Mouse (Mus musculus) MEL (cell line): ENCODE data around the gene Tshr. TPM values are rescaled to one million over a fixed set of nuclear protein-coding genes. Genes with fewer than 3 reads are reported as not detected.
A peak's percentile ranks its signal among the peaks of the same experiment; 100 is the strongest.

Experiments
- DNase-seq: peaks from one replicate; pipeline ENCODE4 v3.0.0; 2011; ENCODE audit warnings: low read depth, low spot score
- H3K27ac ChIP-seq: 2 replicates; pipeline ENCODE4 v1.5.1; 2012; ENCODE audit warnings: low read depth, mild to moderate bottlenecking, control low read depth, low read length, moderate library complexity; ENCODE audit not compliant: control insufficient read depth
- H3K27me3 ChIP-seq, 2 experiments: fragments of 150-350 bp in 1 of 2; sonication (generic) in 1 of 2; 2 replicates each; pipeline ENCODE4 v1.6.1; 2012; ENCODE audit warnings: low read length in 2 of 2, mild to moderate bottlenecking in 2 of 2, improper control_type of control experiment in 1 of 2, moderate library complexity in 1 of 2; ENCODE audit not compliant: insufficient read depth in 2 of 2, control insufficient read depth in 1 of 2
- H3K36me3 ChIP-seq, 2 experiments: 2 replicates each; pipeline ENCODE4 v1.6.1; 2012 to 2014; ENCODE audit warnings: low read length in 2 of 2, improper control_type of control experiment in 1 of 2, inconsistent platforms in 1 of 2, mild to moderate bottlenecking in 1 of 2; ENCODE audit not compliant: insufficient read depth in 2 of 2, control insufficient read depth in 1 of 2
- H3K4me1 ChIP-seq, 2 experiments: fragments of 150-350 bp in 1 of 2; sonication (generic) in 1 of 2; 2 replicates each; pipeline ENCODE4 v1.6.1; 2012; ENCODE audit warnings: low read length in 2 of 2, improper control_type of control experiment in 1 of 2, mild to moderate bottlenecking in 1 of 2; ENCODE audit not compliant: insufficient read depth in 2 of 2, control insufficient read depth in 1 of 2
- H3K4me3 ChIP-seq, 2 experiments: fragments of 150-350 bp in 1 of 2; sonication (generic) in 1 of 2; 2 replicates each; pipeline ENCODE4 v1.5.1; 2012; ENCODE audit warnings: low read depth in 2 of 2, low read length in 2 of 2, mild to moderate bottlenecking in 2 of 2, moderate library complexity in 2 of 2, control low read depth in 1 of 2, improper control_type of control experiment in 1 of 2; ENCODE audit not compliant: control insufficient read depth in 1 of 2, insufficient read depth in 1 of 2
- H3K79me2 ChIP-seq: 2 replicates; pipeline ENCODE4 v1.6.1; 2012; ENCODE audit warnings: mild to moderate bottlenecking, low read length, moderate library complexity; ENCODE audit not compliant: control insufficient read depth, poor library complexity, insufficient read depth
- H3K9ac ChIP-seq: 2 replicates; pipeline ENCODE4 v1.6.1; 2012; ENCODE audit warnings: low read depth, mild to moderate bottlenecking, control low read depth, low read length, moderate library complexity; ENCODE audit not compliant: control insufficient read depth, poor library complexity, severe bottlenecking
- H3K9me3 ChIP-seq: fragments of 150-350 bp; sonication (generic); replicated peaks from 2 replicates; pipeline ENCODE4 v1.6.1; 2012; ENCODE audit warnings: mild to moderate bottlenecking, low read length, improper control_type of control experiment, moderate library complexity; ENCODE audit not compliant: insufficient read depth
- CHD1 ChIP-seq: IDR thresholded peaks from 2 replicates; pipeline ENCODE4 v1.6.1; 2012; ENCODE audit warnings: low read depth, mild to moderate bottlenecking, inconsistent platforms, low read length, improper control_type of control experiment
- ELF1 ChIP-seq: IDR thresholded peaks from 2 replicates; pipeline ENCODE4 v1.6.1; 2014; ENCODE audit warnings: low read depth, mild to moderate bottlenecking, inconsistent platforms, low read length, improper control_type of control experiment, moderate library complexity
- EP300 ChIP-seq, 2 experiments: IDR thresholded peaks; 2 replicates each; pipeline ENCODE4 v1.6.1; 2011; ENCODE audit warnings: improper control_type of control experiment in 2 of 2, low read length in 2 of 2, low read depth in 1 of 2, mild to moderate bottlenecking in 1 of 2
- ETS1 ChIP-seq: IDR thresholded peaks from 2 replicates; pipeline ENCODE4 v1.6.1; 2012; ENCODE audit warnings: low read depth, mild to moderate bottlenecking, inconsistent platforms, low read length, improper control_type of control experiment, moderate library complexity
- GATA1 ChIP-seq: IDR thresholded peaks from 2 replicates; pipeline ENCODE4 v1.6.1; 2011; ENCODE audit warnings: low read depth, low read length, improper control_type of control experiment
- HCFC1 ChIP-seq: IDR thresholded peaks from 2 replicates; pipeline ENCODE4 v1.6.1; 2012; ENCODE audit warnings: low read depth, mild to moderate bottlenecking, inconsistent platforms, low read length, improper control_type of control experiment, moderate library complexity
- JUND ChIP-seq: IDR thresholded peaks from 2 replicates; pipeline ENCODE4 v1.6.1; 2011; ENCODE audit warnings: low read depth, mild to moderate bottlenecking, improper control_type of control experiment, low read length
- KAT2A ChIP-seq: conservative IDR thresholded peaks from 2 replicates; pipeline ENCODE4 v1.6.1; 2012; ENCODE audit warnings: low read depth, low read length, improper control_type of control experiment, inconsistent platforms
- MAFK ChIP-seq: IDR thresholded peaks from 2 replicates; pipeline ENCODE4 v1.6.1; 2011; ENCODE audit warnings: low read depth, mild to moderate bottlenecking, low read length, improper control_type of control experiment, borderline replicate concordance
- MAZ ChIP-seq: IDR thresholded peaks from 2 replicates; pipeline ENCODE4 v1.6.1; 2012; ENCODE audit warnings: low read depth, mild to moderate bottlenecking, inconsistent platforms, low read length, improper control_type of control experiment
- MEF2A ChIP-seq: IDR thresholded peaks from 2 replicates; pipeline ENCODE4 v1.6.1; 2014; ENCODE audit warnings: low read depth, mild to moderate bottlenecking, inconsistent platforms, low read length, improper control_type of control experiment; ENCODE audit not compliant: poor library complexity, insufficient replicate concordance, severe bottlenecking; ENCODE audit errors: extremely low read depth
- MXI1 ChIP-seq: IDR thresholded peaks from 2 replicates; pipeline ENCODE4 v1.6.1; 2011; ENCODE audit warnings: mild to moderate bottlenecking, low read depth, low read length, improper control_type of control experiment
- MYB ChIP-seq: IDR thresholded peaks from 2 replicates; pipeline ENCODE4 v1.6.1; 2011; ENCODE audit warnings: mild to moderate bottlenecking, low read depth, low read length, improper control_type of control experiment
- MYC ChIP-seq: IDR thresholded peaks from 2 replicates; pipeline ENCODE4 v1.6.1; 2011; ENCODE audit warnings: low read depth, mild to moderate bottlenecking, low read length, improper control_type of control experiment, moderate library complexity
- NELFE ChIP-seq: IDR thresholded peaks from 2 replicates; pipeline ENCODE4 v1.6.1; 2011; ENCODE audit warnings: low read depth, low read length, improper control_type of control experiment
- NRF1 ChIP-seq: IDR thresholded peaks from 2 replicates; pipeline ENCODE4 v1.6.1; 2014; ENCODE audit warnings: low read depth, mild to moderate bottlenecking, inconsistent platforms, low read length, improper control_type of control experiment, moderate library complexity; ENCODE audit not compliant: poor library complexity, insufficient read depth, severe bottlenecking
- POLR2AphosphoS2 ChIP-seq: IDR thresholded peaks from 2 replicates; pipeline ENCODE4 v1.6.1; 2011; ENCODE audit warnings: low read length, improper control_type of control experiment
- POLR2AphosphoS5 ChIP-seq: IDR thresholded peaks from 2 replicates; pipeline ENCODE4 v1.6.1; 2012; ENCODE audit warnings: low read depth, borderline replicate concordance, mild to moderate bottlenecking, inconsistent platforms, low read length, moderate library complexity, mixed read lengths
- RAD21 ChIP-seq: IDR thresholded peaks from 2 replicates; pipeline ENCODE4 v1.6.1; 2011; ENCODE audit warnings: mild to moderate bottlenecking, low read depth, low read length, improper control_type of control experiment
- RCOR1 ChIP-seq: IDR thresholded peaks from 2 replicates; pipeline ENCODE4 v1.6.1; 2012; ENCODE audit warnings: low read depth, mild to moderate bottlenecking, inconsistent platforms, low read length, improper control_type of control experiment
- SIN3A ChIP-seq: IDR thresholded peaks from 2 replicates; pipeline ENCODE4 v1.6.1; 2012; ENCODE audit warnings: low read length, improper control_type of control experiment, inconsistent platforms
- SMC3 ChIP-seq: IDR thresholded peaks from 2 replicates; pipeline ENCODE4 v1.6.1; 2011; ENCODE audit warnings: low read depth, low read length, improper control_type of control experiment
- TAL1 ChIP-seq: IDR thresholded peaks from 2 replicates; pipeline ENCODE4 v1.6.1; 2012; ENCODE audit warnings: mild to moderate bottlenecking, inconsistent platforms, low read length, moderate library complexity, mixed read lengths
- TBP ChIP-seq: IDR thresholded peaks from 2 replicates; pipeline ENCODE4 v1.8.0; 2011; ENCODE audit warnings: low read depth, low read length, improper control_type of control experiment
- TCF12 ChIP-seq: IDR thresholded peaks from 2 replicates; pipeline ENCODE4 v1.6.1; 2014; ENCODE audit warnings: low read depth, mild to moderate bottlenecking, inconsistent platforms, low read length, improper control_type of control experiment, moderate library complexity
- UBTF ChIP-seq: IDR thresholded peaks from 2 replicates; pipeline ENCODE4 v1.6.1; 2012; ENCODE audit warnings: low read depth, mild to moderate bottlenecking, inconsistent platforms, low read length, improper control_type of control experiment, moderate library complexity, borderline replicate concordance; ENCODE audit not compliant: insufficient read depth
- USF2 ChIP-seq, 2 experiments: IDR thresholded peaks; 2 replicates each; pipeline ENCODE4 v1.6.1; 2011 to 2012; ENCODE audit warnings: improper control_type of control experiment in 2 of 2, low read length in 2 of 2, borderline replicate concordance in 1 of 2, inconsistent platforms in 1 of 2, low read depth in 1 of 2, mild to moderate bottlenecking in 1 of 2; ENCODE audit not compliant: insufficient read depth in 1 of 2
- ZC3H11A ChIP-seq: IDR thresholded peaks from 2 replicates; pipeline ENCODE4 v1.6.1; 2012; ENCODE audit warnings: low read depth, mild to moderate bottlenecking, inconsistent platforms, low read length, improper control_type of control experiment
- ZMIZ1 ChIP-seq: IDR thresholded peaks from 2 replicates; pipeline ENCODE4 v1.6.1; 2012; ENCODE audit warnings: low read depth, mild to moderate bottlenecking, inconsistent platforms, low read length, improper control_type of control experiment, moderate library complexity
- ZNF384 ChIP-seq: IDR thresholded peaks from 2 replicates; pipeline ENCODE4 v1.6.1; 2012; ENCODE audit warnings: low read depth, mild to moderate bottlenecking, inconsistent platforms, low read length, improper control_type of control experiment
- polyA plus RNA-seq, 2 experiments: library from polyadenylated mRNA; stranded (reverse) in 1 of 2; unstranded in 1 of 2; fragments of >175 nt in 1 of 2; fragments of >200 nt in 1 of 2; gene quantifications; 2 replicates each; pipeline versions ENCODE4 v1.2.1 to v1.2.4; 2012; ENCODE audit warnings: low replicate concordance in 2 of 2, low read depth in 1 of 2; ENCODE audit not compliant: insufficient read length in 2 of 2, insufficient read depth in 1 of 2, missing spikeins in 1 of 2
- total RNA-seq: library from RNA; depleted of rRNA; stranded (reverse); fragments of 300-350 nt; gene quantifications from 2 replicates; pipeline ENCODE4 v1.2.3, GENCODE M21; 2012

Tshr gene
- total and polyA plus RNA-seq, 3 experiments, result not detected

- peak overlapping the region; percentile 39 for H3K27ac ChIP-seq
- no peak for TF ChIP-seq HCFC1
- no peak for TF ChIP-seq EP300 (IDR thresholded peaks at IDR 0.05; ENCODE audit: low read depth in 1 of 2, low read length in 2 of 2)
- TF ChIP-seq, all 39 proteins: peak for 0
- Histone ChIP-seq H3K36me3 (peaks cover 17 to 51% of the 10 kb centered on the region in 2 experiments), H3K9me3 (no peaks in the 10 kb centered on the region), H3K79me2 (peaks cover 41% of the 10 kb centered on the region), H3K4me3 (peak overlapping the region; percentile 12 to 75), H3K27me3 (no peaks in the 10 kb centered on the region), H3K9ac (peak overlapping the region; percentile 64), H3K4me1 (peaks cover 15 to 31% of the 10 kb centered on the region in 2 experiments)
- no peak for DNase-seq
Observed at GRCm38 (mm10) chr12:91587077-91587476, 202.7 kb downstream of the Tshr start.

DNA sequence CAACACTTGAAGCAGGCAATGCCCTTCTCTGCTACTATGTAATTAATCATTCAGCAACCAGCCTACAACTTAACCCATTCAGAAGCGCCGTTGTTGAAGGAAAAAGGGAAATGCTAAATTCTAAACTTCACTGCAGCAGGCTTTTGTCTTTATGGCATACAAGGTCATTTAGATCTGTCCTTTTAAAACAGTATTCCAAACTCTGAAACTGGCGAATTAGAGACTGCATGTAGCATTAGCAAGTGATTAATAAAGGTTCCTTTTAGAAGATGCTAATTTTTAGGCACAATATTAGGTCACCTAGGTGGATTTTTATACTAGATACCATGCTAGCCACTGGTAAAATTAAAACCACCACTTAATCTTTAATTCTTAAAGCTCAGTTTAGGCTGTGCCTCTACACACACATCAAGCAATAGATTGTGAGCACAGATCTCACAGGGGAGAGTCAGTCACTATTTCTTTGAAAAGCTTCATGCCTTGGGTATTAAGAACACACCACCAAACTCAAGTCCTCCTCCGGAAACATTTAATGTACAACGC lies 203.2 kb downstream of the Tshr start:
- H3K36me3 ChIP-seq, result peaks cover 17 to 47% of the 10 kb centered on the region in 2 experiments
- peaks cover 38% of the 10 kb centered on the region for H3K79me2 ChIP-seq
- H3K4me1 ChIP-seq, result peaks cover 11 to 27% of the 10 kb centered on the region in 2 experiments
- H3K4me3 ChIP-seq, result peak overlapping the region; percentile 75 to 90
- peak overlapping the region; percentile 99 for H3K27ac ChIP-seq
- no peaks in the 10 kb centered on the region for H3K27me3 ChIP-seq
- no peak for TF ChIP-seq MAFK
- TF ChIP-seq ZC3H11A, result no peak
- TF ChIP-seq KAT2A, result no peak
- TF ChIP-seq HCFC1, result no peak
- no peak for TF ChIP-seq ELF1
- no peak for TF ChIP-seq TAL1
- no peak for TF ChIP-seq MYB
- TF ChIP-seq MAZ, result no peak
- TF ChIP-seq JUND, result no peak
- 0 out of 2 replicates have a peak, but pooled peaks have one; percentile 16 for TF ChIP-seq RCOR1
- no peak for TF ChIP-seq NELFE
- TF ChIP-seq ZNF384, result peak; percentile 68; the same call in 1 of the 2 replicates
- no peak for TF ChIP-seq CHD1
- no peak for TF ChIP-seq MXI1
- TF ChIP-seq EP300 (IDR thresholded peaks at IDR 0.05; ENCODE audit: low read depth in 1 of 2, low read length in 2 of 2), result no peak
- TF ChIP-seq POLR2AphosphoS5, result no peak
- TF ChIP-seq USF2 (IDR thresholded peaks at IDR 0.05; ENCODE audit: borderline replicate concordance in 1 of 2, insufficient read depth in 1 of 2, low read depth in 1 of 2, low read length in 2 of 2), result no peak
- no peak for TF ChIP-seq NRF1
- TF ChIP-seq MYC, result peak; percentile 28; the same call in 1 of the 2 replicates
- TF ChIP-seq TCF12, result 0 out of 2 replicates have a peak, but pooled peaks have one; percentile 18
- no peak for TF ChIP-seq GATA1
- 0 out of 2 replicates have a peak, but pooled peaks have one; percentile 0 for TF ChIP-seq ETS1
- TF ChIP-seq POLR2AphosphoS2, result 0 out of 2 replicates have a peak, but pooled peaks have one; percentile 1
- TF ChIP-seq RAD21, result no peak
- no peak for TF ChIP-seq SMC3
- TF ChIP-seq TBP, result no peak
- no peak for TF ChIP-seq UBTF
- TF ChIP-seq ZMIZ1, result no peak
- no peak for TF ChIP-seq MEF2A
- TF ChIP-seq SIN3A, result no peak
- peak; percentile 63 for DNase-seq
- peak overlapping the region; percentile 64 for H3K9ac ChIP-seq
- no peaks in the 10 kb centered on the region for H3K9me3 ChIP-seq
